Mouse (Mus musculus) kidney, adult 2 months (tissue): ENCODE results near the gene Rflna.

ENCODE experiments used
- CTCF ChIP-seq: fragments of 200-500 bp; conservative IDR thresholded peaks from 2 replicates; pipeline ENCODE4 v1.5.1; 2011; ENCODE audit warnings: low read depth, mild to moderate bottlenecking, control low read depth, low read length, moderate library complexity, mixed read lengths; ENCODE audit not compliant: insufficient read depth, insufficient read length
- POLR2A ChIP-seq: fragments of 200-500 bp; IDR thresholded peaks from one replicate; pipeline ENCODE4 v1.6.1; 2011; ENCODE audit warnings: low read depth, low read length, control low read depth

DNA sequence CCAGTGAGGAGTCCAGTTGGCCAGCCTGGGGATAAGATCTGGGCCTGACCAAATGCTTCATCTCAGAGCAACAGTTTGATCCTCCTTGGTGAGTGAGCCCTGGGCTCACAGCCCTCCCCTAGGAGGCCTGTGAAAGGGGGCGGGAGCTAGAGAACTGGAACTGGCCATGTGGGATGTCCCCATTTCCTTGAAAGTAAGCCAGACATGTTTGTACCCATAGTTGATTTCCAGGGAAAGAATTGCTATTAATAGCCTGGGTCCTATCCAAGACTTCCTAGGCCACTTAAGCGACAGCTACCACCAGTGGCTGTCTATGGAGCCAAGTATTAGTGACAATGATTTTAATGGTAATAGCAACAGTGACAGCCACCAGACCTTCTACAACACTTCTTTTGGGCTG, 13.3 kb upstream of the Rflna start:
- TF ChIP-seq CTCF (no peak), POLR2A (no peak)
